Mouse (Mus musculus) embryonic facial prominence, embryonic 11.5 days (tissue): ENCODE measurements around the gene C1qtnf2. TPM values are rescaled to one million over a fixed set of nuclear protein-coding genes. Genes with fewer than 3 reads are reported as not detected.

Source experiments
- ATAC-seq: fragments of 200-750 bp; cut with Nextera tagmentation; replicated peaks from 2 replicates; pipeline ENCODE4 v1.8.0; 2017; ENCODE audit warnings: low read depth; ENCODE audit not compliant: insufficient number of reproducible peaks, low FRiP score, low TSS enrichment
- DNase-seq: peaks from one replicate; pipeline ENCODE4 v3.0.0-alpha.2; 2015; ENCODE audit warnings: low spot score
- H3K27ac ChIP-seq: fragments of 300-500 bp; sonication (generic); replicated peaks from 2 replicates; pipeline ENCODE4 v1.5.1; 2014; ENCODE audit warnings: mild to moderate bottlenecking, low read depth, low read length, control low read depth
- H3K27me3 ChIP-seq: fragments of 300-500 bp; sonication (generic); 2 replicates; pipeline ENCODE4 v1.6.1; 2014; ENCODE audit warnings: mild to moderate bottlenecking, low read length, moderate library complexity, mixed read lengths; ENCODE audit not compliant: control insufficient read depth, insufficient read depth
- H3K36me3 ChIP-seq: fragments of 300-500 bp; sonication (generic); replicated peaks from 2 replicates; pipeline ENCODE4 v1.6.1; 2014; ENCODE audit warnings: low read depth, mild to moderate bottlenecking, low read length, moderate library complexity, mixed read lengths; ENCODE audit not compliant: control insufficient read depth, insufficient read depth
- H3K4me1 ChIP-seq: fragments of 300-500 bp; sonication (generic); 2 replicates; pipeline ENCODE4 v1.6.1; 2014; ENCODE audit warnings: low read length, mixed read lengths; ENCODE audit not compliant: control insufficient read depth, insufficient read depth
- H3K4me2 ChIP-seq: fragments of 300-500 bp; sonication (generic); 2 replicates; pipeline ENCODE4 v1.6.1; 2014; ENCODE audit warnings: low read depth, mild to moderate bottlenecking, control low read depth, low read length, moderate library complexity
- H3K4me3 ChIP-seq: fragments of 300-500 bp; sonication (generic); 2 replicates; pipeline ENCODE4 v1.5.1; 2014; ENCODE audit warnings: low read depth, low read length, control low read depth
- H3K9ac ChIP-seq: fragments of 300-500 bp; sonication (generic); replicated peaks from 2 replicates; pipeline ENCODE4 v1.6.1; 2014; ENCODE audit warnings: mild to moderate bottlenecking, control low read depth, low read length
- H3K9me3 ChIP-seq: fragments of 300-500 bp; sonication (generic); replicated peaks from 2 replicates; pipeline ENCODE4 v1.6.1; 2016; ENCODE audit warnings: mild to moderate bottlenecking, low read length, inconsistent platforms, mixed read lengths; ENCODE audit not compliant: control insufficient read depth
- WGBS: fragments of 180-500 bp; shearing (Covaris S2); extraction: QIAGEN DNeasy Blood & Tissue Kit; methylation state at CpG from one replicate; pipeline ENCODE4 v1.1.7; 2014; 5-methylcytosine and 5-hydroxymethylcytosine counted together
- polyA plus RNA-seq: library from polyadenylated mRNA; unstranded; fragments of >200 nt; fragmentation: Nextera tagmentation; extraction: Ambion mirVana; gene quantifications from 2 replicates; pipeline ENCODE4 v1.2.1, GENCODE M21; 2014

C1qtnf2 gene
- polyA plus RNA-seq, 1 experiment from 2014 or later: 2.9 TPM

DNA sequence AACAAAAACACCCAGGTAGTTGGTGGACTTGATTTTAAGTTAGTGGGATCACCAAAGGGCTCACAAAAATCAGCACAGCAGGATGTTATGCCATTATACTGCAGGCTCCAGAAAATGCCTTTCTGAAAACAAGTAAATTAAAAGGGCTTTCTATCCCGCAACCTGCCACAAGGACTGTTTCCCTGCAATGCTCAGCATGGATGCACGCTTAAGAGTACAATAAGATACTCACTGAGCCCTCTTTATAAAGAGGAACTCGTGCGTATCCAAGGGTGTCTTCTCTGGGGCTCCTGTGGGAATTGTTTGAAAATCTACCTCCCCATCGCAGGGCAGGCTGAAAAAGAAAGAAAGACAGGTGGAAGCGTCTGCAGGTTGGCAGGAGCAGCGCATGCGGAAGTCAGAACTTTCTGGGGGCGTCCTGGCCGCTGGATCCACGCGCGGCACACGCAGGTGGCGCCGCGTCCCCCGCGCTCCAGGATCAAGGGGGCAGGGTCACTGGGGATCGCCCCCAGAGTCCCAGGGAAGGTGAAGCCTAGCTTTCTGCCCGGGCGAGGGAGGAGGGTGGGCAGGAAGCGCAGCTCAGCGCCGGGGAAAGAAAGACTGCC lies 54.1 kb downstream of the C1qtnf2 start:
- H3K9me3 ChIP-seq: no peaks in the 10 kb centered on the region
- WGBS: 1% methylated on average over 22 of the region's 25 CpGs
- no peaks in the 10 kb centered on the region; the same call in 1 of the 2 replicates for H3K36me3 ChIP-seq
- H3K27ac ChIP-seq: peak overlapping the region; percentile 73
- H3K4me1 ChIP-seq: no peaks in the 10 kb centered on the region
- DNase-seq: peak; percentile 61
- peak overlapping the region; percentile 93 for H3K9ac ChIP-seq
- peak overlapping the region; percentile 79 for H3K4me2 ChIP-seq
- H3K27me3 ChIP-seq: no peaks in the 10 kb centered on the region
- peak overlapping the region; percentile 81 for H3K4me3 ChIP-seq
- ATAC-seq: no peak; the same call in none of the 2 replicates

DNA sequence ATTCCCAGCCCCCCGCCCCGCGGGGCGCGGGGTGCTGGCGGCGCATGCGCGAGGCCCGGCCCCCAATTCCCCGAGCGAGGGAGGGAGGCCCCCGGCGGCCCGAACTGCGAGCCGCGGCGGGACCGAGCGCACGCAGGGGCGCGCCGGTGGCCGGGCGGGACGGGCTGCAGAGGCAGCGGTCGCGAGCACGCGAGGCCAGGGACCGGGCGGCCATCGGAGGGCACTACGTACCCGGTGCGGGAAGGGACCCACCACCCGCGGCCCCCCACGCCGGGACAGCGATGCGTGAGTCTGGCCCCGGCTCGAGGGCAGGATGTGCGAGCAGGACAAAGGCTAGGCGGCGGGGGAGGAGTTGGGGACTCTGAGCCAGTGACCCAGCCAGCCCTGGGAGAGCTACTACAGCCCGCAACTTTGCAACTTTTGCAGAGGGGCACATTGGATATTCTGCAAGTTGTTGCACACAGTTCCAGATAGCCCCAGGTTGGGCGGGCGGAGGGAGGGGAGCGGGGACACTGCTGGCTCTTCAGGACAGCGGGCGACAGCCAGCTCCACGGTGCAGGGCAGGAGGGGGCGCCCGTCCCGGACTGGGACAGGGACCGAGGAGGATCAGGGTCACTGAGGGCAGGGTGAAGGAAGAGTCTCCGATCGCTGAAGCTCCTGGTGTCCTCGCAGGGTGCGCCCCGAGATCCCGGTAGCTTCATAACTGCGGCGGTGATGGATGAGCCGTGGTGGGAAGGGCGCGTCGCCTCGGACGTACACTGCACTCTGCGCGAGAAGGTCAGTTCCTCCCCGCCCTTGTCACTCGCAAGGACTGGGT lies 54.8 kb downstream of the C1qtnf2 start, which contains the start of gene Ccnjl:
Gene Ccnjl (plus strand): TSS at position 102 of the 817 bp plus-strand sequence.
- H3K9ac ChIP-seq: peak within 1 kb of the TSS; percentile 93
- peak within 1 kb of the TSS; percentile 79 for H3K4me2 ChIP-seq
- no peaks in the 10 kb centered on the region for H3K27me3 ChIP-seq
- no peaks in the 10 kb centered on the region for H3K4me1 ChIP-seq
- H3K4me3 ChIP-seq: peak within 1 kb of the TSS; percentile 81
- peak; percentile 86 for DNase-seq
- peak within 1 kb of the TSS; percentile 73 for H3K27ac ChIP-seq
- under 1% methylated on average over 70 of the region's 79 CpGs for WGBS
- no peaks in the 10 kb centered on the region; the same call in 1 of the 2 replicates for H3K36me3 ChIP-seq
- no peaks in the 10 kb centered on the region for H3K9me3 ChIP-seq
- ATAC-seq: peak; percentile 87

DNA sequence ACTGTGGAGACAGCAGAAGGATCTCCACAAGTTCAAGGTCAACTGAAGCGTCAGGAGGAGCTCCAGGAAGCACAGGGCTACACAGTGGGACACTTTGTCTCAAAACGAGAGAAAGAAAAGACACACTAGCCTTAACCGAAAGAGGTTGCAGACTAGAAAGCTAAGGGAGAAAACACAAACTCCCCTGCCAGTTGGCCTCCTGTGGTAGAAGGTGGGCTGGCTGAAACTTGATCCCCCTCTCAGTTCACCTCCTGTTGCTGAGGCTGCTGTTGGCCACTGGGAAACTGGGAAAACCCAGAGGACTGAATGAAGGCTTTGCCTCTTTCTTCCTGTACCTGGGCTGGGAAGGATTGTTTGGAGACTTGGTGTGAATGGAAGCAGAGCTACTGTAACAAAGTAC lies 56.0 kb downstream of the C1qtnf2 start:
- ATAC-seq (no peak), DNase-seq (peak; percentile 59)
- no peaks in the 10 kb centered on the region for H3K27me3 ChIP-seq
- peak overlapping the region; percentile 37 for H3K9ac ChIP-seq
- no peaks in the 10 kb centered on the region for H3K9me3 ChIP-seq
- H3K27ac ChIP-seq: no peak overlapping the region
- peak overlapping the region; percentile 36 for H3K4me2 ChIP-seq
- WGBS: 2% methylated on average over 3 of the region's 3 CpGs
- H3K4me1 ChIP-seq: no peaks in the 10 kb centered on the region
- peak overlapping the region; percentile 21 for H3K4me3 ChIP-seq
- H3K36me3 ChIP-seq: no peaks in the 10 kb centered on the region; the same call in 1 of the 2 replicates

DNA sequence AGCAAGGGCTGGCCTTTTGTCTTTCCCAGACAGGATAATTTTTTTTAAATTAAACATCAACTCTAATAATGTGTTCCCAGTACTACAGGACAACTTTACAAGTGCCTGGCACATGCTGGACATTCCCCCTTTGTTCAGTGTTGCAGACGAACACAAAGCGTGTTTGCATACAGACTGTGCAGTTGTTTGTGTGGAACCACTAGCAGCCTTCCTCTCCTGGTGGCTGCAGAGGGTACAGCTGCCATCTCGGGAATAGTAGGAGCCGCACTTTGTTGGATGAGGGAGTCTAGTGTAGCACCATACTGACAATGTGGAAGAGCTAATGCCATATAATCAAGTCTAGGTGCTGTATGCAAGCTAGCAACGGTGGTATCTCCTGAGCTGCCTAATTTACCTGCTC lies 57.5 kb downstream of the C1qtnf2 start:
- no peaks in the 10 kb centered on the region for H3K27me3 ChIP-seq
- no peak for DNase-seq
- H3K4me1 ChIP-seq: no peaks in the 10 kb centered on the region
- H3K4me2 ChIP-seq: no peak overlapping the region
- H3K4me3 ChIP-seq: no peak overlapping the region
- ATAC-seq: no peak
- H3K36me3 ChIP-seq: no peaks in the 10 kb centered on the region; the same call in 1 of the 2 replicates
- no peaks in the 10 kb centered on the region for H3K9me3 ChIP-seq
- 69% methylated on average over 5 of the region's 5 CpGs for WGBS
- no peak overlapping the region for H3K27ac ChIP-seq
- H3K9ac ChIP-seq: no peak overlapping the region

DNA sequence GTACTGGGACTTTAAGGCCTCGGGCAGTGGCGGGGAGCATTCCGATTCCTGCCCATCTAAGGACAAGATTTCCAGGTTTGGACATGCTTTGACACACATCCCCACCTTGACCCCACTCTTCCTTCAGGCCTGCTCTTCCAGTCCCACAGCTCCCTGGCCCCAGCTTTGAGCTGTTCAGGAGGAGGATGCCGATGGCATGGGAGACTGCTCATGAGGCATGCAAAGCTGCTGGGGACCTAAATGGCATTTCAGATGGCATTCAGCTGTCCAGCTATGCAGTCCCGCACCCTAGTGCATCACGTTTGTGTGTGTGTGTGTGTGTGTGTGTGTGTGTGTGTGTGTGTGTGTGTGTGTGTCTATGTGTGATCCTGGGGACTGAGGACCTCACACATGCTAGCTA lies 63.0 kb downstream of the C1qtnf2 start:
- peaks cover 3% of the 10 kb centered on the region for H3K4me1 ChIP-seq
- DNase-seq: no peak
- H3K4me2 ChIP-seq: no peak overlapping the region
- ATAC-seq: no peak
- no peaks in the 10 kb centered on the region; the same call in 1 of the 2 replicates for H3K36me3 ChIP-seq
- no peak overlapping the region for H3K9ac ChIP-seq
- no peaks in the 10 kb centered on the region for H3K27me3 ChIP-seq
- H3K9me3 ChIP-seq: no peaks in the 10 kb centered on the region
- WGBS: 86% methylated on average over 6 of the region's 6 CpGs
- H3K27ac ChIP-seq: no peak overlapping the region
- no peak overlapping the region for H3K4me3 ChIP-seq

DNA sequence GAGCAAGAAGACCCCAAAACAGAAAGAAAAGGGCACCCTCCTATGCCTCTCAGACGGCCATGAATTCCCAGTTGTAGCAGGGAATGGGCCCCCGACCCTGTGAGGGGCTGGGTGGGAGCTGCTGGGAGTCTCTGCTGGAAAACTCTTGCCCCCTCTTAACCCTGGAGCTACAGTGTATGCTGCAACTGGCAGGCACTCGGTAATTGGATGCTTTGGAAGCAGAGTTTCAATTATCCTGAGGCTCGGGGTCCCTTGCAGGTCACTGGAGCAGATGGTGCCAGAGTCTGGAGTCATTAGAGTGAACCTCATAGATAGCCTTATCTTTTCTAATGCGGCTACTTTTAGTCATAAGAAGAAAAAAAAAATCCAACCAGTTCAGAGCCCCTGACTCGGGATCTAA lies 65.8 kb downstream of the C1qtnf2 start:
- DNase-seq: peak; percentile 65
- no peaks in the 10 kb centered on the region; the same call in 1 of the 2 replicates for H3K36me3 ChIP-seq
- no peak overlapping the region; the same call in 1 of the 2 replicates for H3K27ac ChIP-seq
- no peaks in the 10 kb centered on the region for H3K9me3 ChIP-seq
- H3K4me3 ChIP-seq: no peak overlapping the region
- peaks cover 3% of the 10 kb centered on the region for H3K4me1 ChIP-seq
- H3K27me3 ChIP-seq: no peaks in the 10 kb centered on the region
- H3K4me2 ChIP-seq: no peak overlapping the region
- ATAC-seq: peak; percentile 75
- no peak overlapping the region for H3K9ac ChIP-seq
- WGBS: 12% methylated on average over 6 of the region's 6 CpGs
